Comparison of ENCODE assay signal across 16 mouse cellular contexts in the genomic region with DNA sequence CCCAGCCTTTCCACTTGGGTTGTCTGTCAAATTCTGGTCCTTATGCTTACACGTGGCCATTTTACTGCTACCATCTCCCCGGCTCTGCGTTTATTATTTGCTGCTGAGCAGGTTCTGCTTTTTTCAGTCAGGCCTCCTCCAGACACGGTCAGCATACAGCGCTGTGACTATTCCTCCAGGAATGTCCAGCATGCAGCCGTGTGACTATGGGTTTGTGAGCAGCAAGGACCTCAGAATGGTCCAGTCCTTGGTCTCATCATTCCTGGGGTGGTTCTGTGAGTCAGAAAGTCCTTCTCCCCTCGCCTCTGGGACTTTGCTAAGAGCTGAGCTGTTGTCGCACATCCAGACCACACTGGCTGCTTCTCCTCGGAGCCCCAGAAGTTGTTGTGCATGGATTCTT.
A peak's percentile ranks its signal among the peaks of the same experiment; 100 is the strongest.
DNase-seq lines count a peak whose midpoint lies in the region; ATAC-seq lines count a peak whose summit lies in the region.
"Had no signal": no experiment of that assay in that cellular context is flagged by ENCODE, and none has a peak within 500 bp of the region (broad histone marks: within the 10 kb centered on the region; RNA-seq: fewer than 3 reads in every experiment).

No protein-coding gene starts in this region.

- peaks cover 32% of the 10 kb centered on the region for H3K4me1 ChIP-seq in heart, embryonic 16.5 days (ENCODE audit: control insufficient read depth, insufficient read depth, low read length)
- H3K4me1 ChIP-seq in lung, embryonic 15.5 days = peaks cover 56% of the 10 kb centered on the region
- H3K4me1 ChIP-seq in stomach, embryonic 16.5 days (ENCODE audit: control insufficient read depth, insufficient read depth, low read length) = peaks cover 49% of the 10 kb centered on the region

- H3K9me3 ChIP-seq in heart, embryonic 16.5 days (replicated peaks; ENCODE audit: control insufficient read depth, low read length) = no peaks in the 10 kb centered on the region
- H3K9me3 ChIP-seq in lung, embryonic 15.5 days = no peaks in the 10 kb centered on the region
- no peaks in the 10 kb centered on the region for H3K9me3 ChIP-seq in stomach, embryonic 16.5 days (replicated peaks; ENCODE audit: control insufficient read depth, low read length)
- H3K9me3 ChIP-seq: hindbrain, embryonic 15.5 days; limb, embryonic 13.5 days; midbrain, embryonic 12.5 days had no signal

- WGBS in heart, embryonic 16.5 days = 41% methylated on average over 9 of the region's 9 CpGs
- WGBS in lung, embryonic 15.5 days = 53% methylated on average over 9 of the region's 9 CpGs
- WGBS in stomach, embryonic 16.5 days = 51% methylated on average over 9 of the region's 9 CpGs

- H3K4me3 ChIP-seq in heart, embryonic 16.5 days (ENCODE audit: low read length) = no peak overlapping the region
- no peak overlapping the region for H3K4me3 ChIP-seq in lung, embryonic 15.5 days
- no peak overlapping the region for H3K4me3 ChIP-seq in stomach, embryonic 16.5 days (replicated peaks; ENCODE audit: low read length)
- H3K4me3 ChIP-seq: erythroblast, embryonic 14.5 days; hindbrain, embryonic 15.5 days; limb, embryonic 13.5 days; midbrain, embryonic 12.5 days had no signal

- H3K4me2 ChIP-seq in heart, embryonic 16.5 days (ENCODE audit: low read depth, low read length) = no peak overlapping the region
- H3K4me2 ChIP-seq in lung, embryonic 15.5 days = no peak overlapping the region
- H3K4me2 ChIP-seq in stomach, embryonic 16.5 days (ENCODE audit: low read depth, low read length) = no peak overlapping the region
- H3K4me2 ChIP-seq: hindbrain, embryonic 15.5 days; limb, embryonic 13.5 days; midbrain, embryonic 12.5 days had no signal

- no peak for DNase-seq in heart, postnatal 25 days (ENCODE audit: low spot score)
- DNase-seq in lung, postnatal 36 days = no peak
- peak; percentile 45 to 52 for DNase-seq in adrenal gland, postnatal 36 days
- no peak for DNase-seq in ovary, postnatal 36 days (ENCODE audit: low spot score)
- DNase-seq: cerebellum, adult 8-10 months; forebrain, postnatal 0 days; gastrocnemius, postnatal 10 days; layer of hippocampus, postnatal 36 days; right cerebral cortex, postnatal 14 days had no signal

- H3K36me3 ChIP-seq in heart, embryonic 16.5 days (ENCODE audit: control insufficient read depth, insufficient read depth) = no peaks in the 10 kb centered on the region
- no peaks in the 10 kb centered on the region for H3K36me3 ChIP-seq in lung, embryonic 15.5 days
- H3K36me3 ChIP-seq in stomach, embryonic 16.5 days (ENCODE audit: control insufficient read depth, insufficient read depth, low read length) = no peaks in the 10 kb centered on the region
- H3K36me3 ChIP-seq: hindbrain, embryonic 15.5 days; limb, embryonic 13.5 days; midbrain, embryonic 12.5 days had no signal

- no peaks in the 10 kb centered on the region for H3K27me3 ChIP-seq in heart, embryonic 16.5 days (ENCODE audit: control insufficient read depth, insufficient read depth, low read length)
- no peaks in the 10 kb centered on the region for H3K27me3 ChIP-seq in lung, embryonic 15.5 days
- no peaks in the 10 kb centered on the region for H3K27me3 ChIP-seq in stomach, embryonic 16.5 days (ENCODE audit: control insufficient read depth, insufficient read depth, low read length)
- H3K27me3 ChIP-seq: hindbrain, embryonic 15.5 days; limb, embryonic 13.5 days had no signal

- H3K9ac ChIP-seq in heart, embryonic 16.5 days (ENCODE audit: low read length) = no peak overlapping the region
- no peak overlapping the region for H3K9ac ChIP-seq in lung, embryonic 15.5 days
- H3K9ac ChIP-seq in stomach, embryonic 16.5 days (ENCODE audit: low read length) = no peak overlapping the region
- H3K9ac ChIP-seq: forebrain, postnatal 0 days; hindbrain, embryonic 15.5 days; limb, embryonic 13.5 days; midbrain, embryonic 12.5 days had no signal

- H3K27ac ChIP-seq in heart, embryonic 16.5 days (ENCODE audit: low read length) = no peak overlapping the region
- H3K27ac ChIP-seq in lung, embryonic 15.5 days = peak overlapping the region; percentile 35; the same call in 1 of the 2 replicates
- H3K27ac ChIP-seq in stomach, embryonic 16.5 days (ENCODE audit: low read length) = peak overlapping the region; percentile 63; the same call in 1 of the 2 replicates
- H3K27ac ChIP-seq: hindbrain, embryonic 15.5 days; limb, embryonic 13.5 days; midbrain, embryonic 12.5 days had no signal

- 0 out of 2 replicates have a peak, but pooled peaks have one; percentile 33 for ATAC-seq in heart, embryonic 16.5 days (replicated peaks; ENCODE audit: extremely low read depth, insufficient read depth, low FRiP score)
- ATAC-seq in lung, embryonic 15.5 days (ENCODE audit: borderline replicate concordance, extremely low read depth, low FRiP score, low TSS enrichment) = no peak
- ATAC-seq in stomach, embryonic 16.5 days (ENCODE audit: insufficient read depth, low FRiP score) = no peak
- ATAC-seq: forebrain, postnatal 0 days had no signal

- intact Hi-C loops in heart, postnatal 25 days (cut with DNase I) = loop anchor here (5.0 kb wide), 1 partner anchor 79 kb away; no protein-coding TSS in a partner anchor

Comparison
In these comparisons a context has a peak if more than half of its experiments do, and no peak if none do; other contexts are left out.
1. DNase-seq: peak in adrenal gland, postnatal 36 days (2 of 2); none in heart, postnatal 25 days (single experiment), lung, postnatal 36 days (single experiment) and ovary, postnatal 36 days (single experiment).